Comparison of ENCODE assay signal across 9 mouse cellular contexts in the genomic region with DNA sequence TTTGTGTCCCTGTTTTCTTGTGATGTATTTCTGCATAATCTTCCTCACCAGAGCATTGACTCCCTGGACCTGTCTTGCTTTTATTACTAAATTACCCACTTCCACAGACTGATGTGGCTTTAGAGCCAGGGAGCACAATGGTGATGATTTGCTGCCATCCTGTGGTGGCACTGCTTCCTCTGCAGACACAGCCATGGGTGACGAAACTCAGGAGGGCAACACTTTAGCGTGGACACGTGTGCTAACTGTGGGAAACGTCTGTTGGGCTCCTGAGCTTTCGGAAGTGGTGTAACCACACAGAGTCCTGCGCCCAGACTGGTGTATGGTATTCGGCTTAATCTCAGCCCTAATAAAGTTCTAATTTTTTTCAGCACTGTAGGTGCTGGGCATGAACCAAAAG.
DNase-seq lines count a peak whose midpoint lies in the region; ATAC-seq and TF ChIP-seq lines count a peak whose summit lies in the region.
"Had no signal": no experiment of that assay in that cellular context is flagged by ENCODE, and none has a peak within 500 bp of the region (broad histone marks: within the 10 kb centered on the region; RNA-seq: fewer than 3 reads in every experiment).

No protein-coding gene starts in this region.

- no peak overlapping the region for H3K4me3 ChIP-seq in heart, postnatal 0 days (ENCODE audit: low read depth, low read length)
- H3K4me3 ChIP-seq in heart, embryonic 11.5 days (ENCODE audit: low read depth, low read length) = no peak overlapping the region
- no peak overlapping the region for H3K4me3 ChIP-seq in hindbrain, postnatal 0 days (ENCODE audit: low read length)
- no peak overlapping the region for H3K4me3 ChIP-seq in lung, postnatal 0 days (ENCODE audit: low read depth, low read length)
- H3K4me3 ChIP-seq: limb, embryonic 15.5 days had no signal

- ATAC-seq in heart, postnatal 0 days (ENCODE audit: insufficient read depth, low read depth) = peak; percentile 70
- no peak for ATAC-seq in heart, embryonic 11.5 days (replicated peaks; ENCODE audit: insufficient number of reproducible peaks, low FRiP score, low TSS enrichment)
- peak; percentile 51 for ATAC-seq in activated CD4-positive, CD25-positive, alpha-beta regulatory T cell, adult 4 months
- peak; percentile 50 for ATAC-seq in hindbrain, postnatal 0 days
- peak; percentile 50 for ATAC-seq in lung, postnatal 0 days

- H3K9me3 ChIP-seq in heart, postnatal 0 days (replicated peaks; ENCODE audit: control insufficient read depth, low read length) = no peaks in the 10 kb centered on the region
- H3K9me3 ChIP-seq in heart, embryonic 11.5 days (replicated peaks; ENCODE audit: control insufficient read depth, low read length) = no peaks in the 10 kb centered on the region
- H3K9me3 ChIP-seq in hindbrain, postnatal 0 days (ENCODE audit: low read length) = no peaks in the 10 kb centered on the region
- H3K9me3 ChIP-seq in lung, postnatal 0 days (ENCODE audit: low read length) = no peaks in the 10 kb centered on the region
- H3K9me3 ChIP-seq: limb, embryonic 15.5 days had no signal

- peak; percentile 92 for TF ChIP-seq CTCF in heart, postnatal 0 days (IDR thresholded peaks at IDR 0.05; ENCODE audit: low read depth)
- peak; percentile 94 for TF ChIP-seq CTCF in hindbrain, postnatal 0 days (IDR thresholded peaks at IDR 0.05; ENCODE audit: low read depth)
- peak; percentile 72 for TF ChIP-seq CTCF in lung, postnatal 0 days (IDR thresholded peaks at IDR 0.05)

- peaks cover 4% of the 10 kb centered on the region; the same call in 1 of the 2 replicates for H3K4me1 ChIP-seq in heart, postnatal 0 days (ENCODE audit: control insufficient read depth, insufficient read depth)
- H3K4me1 ChIP-seq in heart, embryonic 11.5 days (ENCODE audit: control insufficient read depth, insufficient read depth, low read length) = no peaks in the 10 kb centered on the region
- H3K4me1 ChIP-seq in hindbrain, postnatal 0 days (ENCODE audit: insufficient read depth, low read length) = no peaks in the 10 kb centered on the region
- H3K4me1 ChIP-seq in lung, postnatal 0 days (ENCODE audit: insufficient read depth, low read depth, low read length) = peaks cover 4% of the 10 kb centered on the region; the same call in 1 of the 2 replicates

- peak; percentile 59 for DNase-seq in heart, postnatal 0 days (ENCODE audit: low spot score)
- DNase-seq in CD4-positive helper T cell, adult 2 months (ENCODE audit: low read depth, low spot score) = peak; percentile 61
- peak; percentile 83 for DNase-seq in hindbrain, postnatal 0 days (ENCODE audit: low spot score)
- DNase-seq in lung, postnatal 0 days (ENCODE audit: low spot score) = peak; percentile 60
- DNase-seq in right cerebral cortex, postnatal 14 days = peak; percentile 53
- DNase-seq in urinary bladder, adult 18-20 months (ENCODE audit: low spot score in 2 of 2) = no peak

- H3K4me2 ChIP-seq in heart, postnatal 0 days (ENCODE audit: low read depth, low read length) = no peak overlapping the region
- H3K4me2 ChIP-seq in heart, embryonic 11.5 days = no peak overlapping the region
- no peak overlapping the region for H3K4me2 ChIP-seq in hindbrain, postnatal 0 days (ENCODE audit: low read depth, low read length)
- no peak overlapping the region for H3K4me2 ChIP-seq in lung, postnatal 0 days (replicated peaks; ENCODE audit: low read depth, low read length)
- H3K4me2 ChIP-seq: limb, embryonic 15.5 days had no signal

- H3K9ac ChIP-seq in heart, postnatal 0 days (replicated peaks; ENCODE audit: low read depth, low read length) = no peak overlapping the region
- H3K9ac ChIP-seq in heart, embryonic 11.5 days (ENCODE audit: low read depth, low read length) = no peak overlapping the region
- no peak overlapping the region for H3K9ac ChIP-seq in hindbrain, postnatal 0 days (replicated peaks; ENCODE audit: low read length)
- H3K9ac ChIP-seq in lung, postnatal 0 days (replicated peaks; ENCODE audit: low read depth) = no peak overlapping the region
- H3K9ac ChIP-seq: limb, embryonic 15.5 days had no signal

- H3K27me3 ChIP-seq in heart, postnatal 0 days (ENCODE audit: control insufficient read depth, insufficient read depth, low read length) = peaks cover 7% of the 10 kb centered on the region; the same call in 1 of the 2 replicates
- 0 out of 2 replicates have a peak, but pooled peaks cover 2% of the 10 kb centered on the region for H3K27me3 ChIP-seq in heart, embryonic 11.5 days (ENCODE audit: control insufficient read depth, insufficient read depth, low read length)
- H3K27me3 ChIP-seq in hindbrain, postnatal 0 days (ENCODE audit: insufficient read depth, low read length) = no peaks in the 10 kb centered on the region
- H3K27me3 ChIP-seq in lung, postnatal 0 days (replicated peaks; ENCODE audit: insufficient read depth, low read length) = no peaks in the 10 kb centered on the region
- H3K27me3 ChIP-seq: limb, embryonic 15.5 days had no signal

- WGBS in heart, postnatal 0 days = 30% methylated on average over 7 of the region's 7 CpGs
- WGBS in heart, embryonic 11.5 days (ENCODE audit: insufficient replicate concordance) = 43% methylated on average over 7 of the region's 7 CpGs
- 42% methylated on average over 7 of the region's 7 CpGs for WGBS in hindbrain, postnatal 0 days
- 34% methylated on average over 7 of the region's 7 CpGs for WGBS in lung, postnatal 0 days

- no peak for TF ChIP-seq EP300 in heart, postnatal 0 days (IDR thresholded peaks at IDR 0.05; ENCODE audit: low read depth)
- TF ChIP-seq EP300 in lung, postnatal 0 days (IDR thresholded peaks at IDR 0.05) = no peak

- H3K27ac ChIP-seq in heart, postnatal 0 days (ENCODE audit: low read depth) = no peak overlapping the region
- H3K27ac ChIP-seq in heart, embryonic 11.5 days (ENCODE audit: low read depth, low read length) = no peak overlapping the region
- no peak overlapping the region for H3K27ac ChIP-seq in hindbrain, postnatal 0 days
- H3K27ac ChIP-seq in lung, postnatal 0 days (ENCODE audit: low read length) = no peak overlapping the region
- H3K27ac ChIP-seq: limb, embryonic 15.5 days had no signal

- H3K36me3 ChIP-seq in heart, postnatal 0 days (replicated peaks; ENCODE audit: control insufficient read depth, insufficient read depth, low read length) = no peaks in the 10 kb centered on the region
- H3K36me3 ChIP-seq in heart, embryonic 11.5 days (ENCODE audit: control insufficient read depth, insufficient read depth, low read length) = no peaks in the 10 kb centered on the region
- no peaks in the 10 kb centered on the region for H3K36me3 ChIP-seq in hindbrain, postnatal 0 days (ENCODE audit: insufficient read depth, low read length)
- H3K36me3 ChIP-seq in lung, postnatal 0 days (ENCODE audit: insufficient read depth, low read length) = no peaks in the 10 kb centered on the region
- H3K36me3 ChIP-seq: limb, embryonic 15.5 days had no signal

Comparison
In these comparisons a context has a peak if more than half of its experiments do, and no peak if none do; other contexts are left out.
1. DNase-seq: peak in heart, postnatal 0 days (single experiment), CD4-positive helper T cell, adult 2 months (single experiment), hindbrain, postnatal 0 days (single experiment), lung, postnatal 0 days (single experiment) and right cerebral cortex, postnatal 14 days (single experiment); none in urinary bladder, adult 18-20 months (0 of 2).
2. Peak in every context shown above with its lines, with median percentiles within 50 percentile points of each other: CTCF ChIP-seq.